Comparison of ENCODE assay signal across 22 mouse cellular contexts in genomic region chr2:59197156-59197555, GRCm38 (mm10). TPM values are rescaled to one million over a fixed set of nuclear protein-coding genes. Genes with fewer than 3 reads are reported as not detected.
"Had no signal": no experiment of that assay in that cellular context is flagged by ENCODE, and none has a peak within 500 bp of the region (broad histone marks: within the 10 kb centered on the region; RNA-seq: fewer than 3 reads in every experiment).

No protein-coding gene starts in this region.

- H3K36me3 ChIP-seq: heart, embryonic 13.5 days; heart, embryonic 15.5 days; hindbrain, embryonic 13.5 days; hindbrain, embryonic 15.5 days; kidney, embryonic 15.5 days; limb, embryonic 13.5 days; limb, embryonic 15.5 days; liver, embryonic 12.5 days had no signal

- DNase-seq: gastrocnemius, postnatal 14 days; gastrocnemius, postnatal 36 days; heart, postnatal 14 days; heart, postnatal 36 days; kidney, adult 11 months; kidney, adult 9 months; kidney, postnatal 14 days; kidney, postnatal 36 days; layer of hippocampus, adult 9-11 months; layer of hippocampus, postnatal 36 days; left cerebral cortex, postnatal 4 days had no signal

- H3K4me1 ChIP-seq: hindbrain, embryonic 15.5 days; liver, embryonic 12.5 days had no signal

- H3K27ac ChIP-seq: heart, embryonic 13.5 days; heart, embryonic 15.5 days; hindbrain, embryonic 13.5 days; hindbrain, embryonic 15.5 days; hindbrain, postnatal 0 days; kidney, embryonic 15.5 days; limb, embryonic 13.5 days; limb, embryonic 15.5 days; liver, embryonic 12.5 days; liver, embryonic 14.5 days had no signal

- H3K27me3 ChIP-seq: heart, embryonic 13.5 days; heart, embryonic 15.5 days; hindbrain, embryonic 13.5 days; hindbrain, embryonic 15.5 days; kidney, embryonic 15.5 days; limb, embryonic 13.5 days; limb, embryonic 15.5 days; liver, embryonic 12.5 days had no signal

- H3K4me3 ChIP-seq: heart, embryonic 13.5 days; heart, embryonic 15.5 days; hindbrain, embryonic 13.5 days; hindbrain, embryonic 15.5 days; kidney, embryonic 15.5 days; limb, embryonic 13.5 days; limb, embryonic 15.5 days; liver, embryonic 12.5 days had no signal

RNA-seq across cellular contexts. Expression of gene Ccdc148, which starts 36.7 kb away (rescaled TPM):
- total RNA-seq: gastrocnemius, adult 8-10 months had no signal
